Mouse (Mus musculus): Measurements from ENCODE around the gene Gm11168.
"Not testable (repeated sequence)": the region's sequence is repeated elsewhere in the genome, so short reads cannot be mapped to it uniquely, and the experiment has no call there.

GRCm38 (mm10) chr9:3038161-3038560 is 35.0 kb downstream of the Gm11168 start:
- TF ChIP-seq MAX (IDR thresholded peaks at IDR 0.05; ENCODE audit: low read length); EP300 (IDR thresholded peaks at IDR 0.05; ENCODE audit: low read length); RCOR1 (conservative IDR thresholded peaks at IDR 0.05; ENCODE audit: low read depth, low read length); JUN (IDR thresholded peaks at IDR 0.05; ENCODE audit: insufficient read depth, low read depth, low read length); ZC3H11A (IDR thresholded peaks at IDR 0.05; ENCODE audit: low read depth, low read length); CTCF (conservative IDR thresholded peaks at IDR 0.05 in 1 of 2, IDR thresholded peaks at IDR 0.05 in 1 of 2; ENCODE audit: low read depth in 2 of 2, low read length in 2 of 2); POLR2A (IDR thresholded peaks at IDR 0.05; ENCODE audit: low read depth, low read length); E2F4 (IDR thresholded peaks at IDR 0.05; ENCODE audit: insufficient replicate concordance, low read depth, low read length); MAZ (IDR thresholded peaks at IDR 0.05; ENCODE audit: low read depth, low read length); SMC3 (IDR thresholded peaks at IDR 0.05; ENCODE audit: low read depth, low read length); ZKSCAN1 (IDR thresholded peaks at IDR 0.05; ENCODE audit: borderline replicate concordance, low read depth, low read length); NRF1 (IDR thresholded peaks at IDR 0.05; ENCODE audit: low read depth, low read length); TCF12 (IDR thresholded peaks at IDR 0.05; ENCODE audit: low read depth, low read length): not testable (repeated sequence)
